In genomic region chr8:120371725-120372457, GRCm38 (mm10) we compare ENCODE assay signal across 10 mouse cellular contexts.
DNase-seq lines count a peak whose midpoint lies in the region; ATAC-seq lines count a peak whose summit lies in the region.
"Had no signal": no experiment of that assay in that cellular context is flagged by ENCODE, and none has a peak within 500 bp of the region (broad histone marks: within the 10 kb centered on the region; RNA-seq: fewer than 3 reads in every experiment).

No protein-coding gene starts in this region.

- H3K4me1 ChIP-seq in heart, embryonic 12.5 days (replicated peaks): peaks cover 94% of the 10 kb centered on the region

- peak; percentile 88 for ATAC-seq in heart, embryonic 12.5 days (ENCODE audit: insufficient number of reproducible peaks, low FRiP score)

- intact Hi-C loops in heart, postnatal 25 days (cut with DNase I): no loop called here

- H3K9me3 ChIP-seq in heart, embryonic 12.5 days (replicated peaks): no peaks in the 10 kb centered on the region

- peak overlapping the region; percentile 35 for H3K4me2 ChIP-seq in heart, embryonic 12.5 days

- DNase-seq in heart, postnatal 25 days (ENCODE audit: low spot score): no peak
- DNase-seq in right cerebral cortex, adult 18-20 months: peak; percentile 76
- DNase-seq in right cerebral cortex, postnatal 4 days: no peak
- DNase-seq in liver: peak; percentile 96
- DNase-seq in telencephalon, adult 2 months (ENCODE audit: low read depth, low spot score): peak; percentile 55
- no peak for DNase-seq in kidney, postnatal 25 days
- no peak for DNase-seq in cerebellum, adult 9-10 months
- DNase-seq: adrenal gland, postnatal 36 days; kidney, postnatal 36 days had no signal

- no peak overlapping the region for H3K4me3 ChIP-seq in heart, embryonic 12.5 days

- no peaks in the 10 kb centered on the region for H3K36me3 ChIP-seq in heart, embryonic 12.5 days

- peak overlapping the region; percentile 85 for H3K27ac ChIP-seq in heart, embryonic 12.5 days (ENCODE audit: poor library complexity, severe bottlenecking)

- H3K9ac ChIP-seq in heart, embryonic 12.5 days: peak overlapping the region; percentile 18; the same call in 1 of the 2 replicates

- WGBS in heart, embryonic 12.5 days: 14% methylated on average over 8 of the region's 8 CpGs

- H3K27me3 ChIP-seq in heart, embryonic 12.5 days (replicated peaks): no peaks in the 10 kb centered on the region

Comparison
In these comparisons a context has a peak if more than half of its experiments do, and no peak if none do; other contexts are left out.
1. DNase-seq: peak in right cerebral cortex, adult 18-20 months (single experiment), liver (single experiment) and telencephalon, adult 2 months (single experiment); none in heart, postnatal 25 days (single experiment), right cerebral cortex, postnatal 4 days (single experiment), kidney, postnatal 25 days (0 of 2) and cerebellum, adult 9-10 months (single experiment).